Mouse (Mus musculus): ENCODE results near the gene Hyal3. TPM values are rescaled to one million over a fixed set of nuclear protein-coding genes. Genes with fewer than 3 reads are reported as not detected.

The Hyal3 gene
- total and polyA plus RNA-seq, 2 experiments from 2014 or later, result 1.9 to 4.9 TPM

DNA sequence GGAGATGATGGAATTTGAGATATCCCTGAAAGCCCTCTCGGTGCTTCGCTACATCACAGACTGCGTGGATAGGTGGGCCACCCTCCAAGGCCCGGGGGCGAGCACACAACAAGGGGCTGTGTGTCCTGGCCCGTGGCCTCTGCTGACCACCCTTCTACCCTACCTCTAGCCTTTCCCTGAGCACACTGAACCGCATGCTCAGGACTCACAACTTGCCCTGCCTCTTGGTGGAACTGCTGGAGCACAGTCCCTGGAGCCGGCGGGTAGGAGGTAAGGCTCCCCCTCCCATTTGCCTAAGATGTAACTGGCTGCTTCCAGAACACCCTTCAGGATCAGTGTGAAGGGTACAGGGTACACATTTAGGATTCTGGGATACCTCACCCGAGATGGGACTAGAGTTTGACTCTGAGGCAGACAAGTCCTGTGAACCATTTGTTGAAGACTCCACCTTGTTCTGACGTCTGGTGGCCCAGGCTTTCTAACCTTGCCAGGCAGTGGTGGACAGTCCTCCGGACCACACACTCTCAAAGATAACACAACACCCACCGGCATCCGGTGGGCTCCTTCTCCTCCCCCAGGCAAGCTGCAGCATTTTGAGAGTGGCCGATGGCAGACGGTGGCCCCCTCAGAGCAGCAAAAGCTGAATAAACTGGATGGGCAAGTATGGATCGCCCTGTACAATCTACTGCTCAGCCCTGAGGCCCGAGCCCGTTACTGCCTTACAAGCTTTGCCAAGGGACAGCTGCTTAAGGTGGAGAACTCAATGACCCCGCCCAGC, 31.1 kb upstream of the Hyal3 start:
- peaks cover 30% of the 10 kb centered on the region for H3K4me1 ChIP-seq (ENCODE audit: insufficient read depth, low read length)
- 0 out of 2 replicates have a peak, but pooled peaks cover 7% of the 10 kb centered on the region for H3K27me3 ChIP-seq (ENCODE audit: insufficient read depth, low read length)
- H3K4me3 ChIP-seq (ENCODE audit: low read length), result no peak overlapping the region
- no peak overlapping the region for H3K27ac ChIP-seq
- DNase-seq (ENCODE audit: low spot score), result no peak
- no peaks in the 10 kb centered on the region; the same call in 1 of the 2 replicates for H3K36me3 ChIP-seq (ENCODE audit: insufficient read depth, low read length)
- WGBS, result 85% methylated on average over 20 of the region's 20 CpGs
- H3K9ac ChIP-seq (replicated peaks; ENCODE audit: low read length), result no peak overlapping the region
- no peaks in the 10 kb centered on the region for H3K9me3 ChIP-seq (ENCODE audit: low read length)
- ATAC-seq, result no peak
- H3K4me2 ChIP-seq (ENCODE audit: low read depth, low read length), result no peak overlapping the region
- TF ChIP-seq CTCF (IDR thresholded peaks at IDR 0.05; ENCODE audit: low read depth), result no peak

DNA sequence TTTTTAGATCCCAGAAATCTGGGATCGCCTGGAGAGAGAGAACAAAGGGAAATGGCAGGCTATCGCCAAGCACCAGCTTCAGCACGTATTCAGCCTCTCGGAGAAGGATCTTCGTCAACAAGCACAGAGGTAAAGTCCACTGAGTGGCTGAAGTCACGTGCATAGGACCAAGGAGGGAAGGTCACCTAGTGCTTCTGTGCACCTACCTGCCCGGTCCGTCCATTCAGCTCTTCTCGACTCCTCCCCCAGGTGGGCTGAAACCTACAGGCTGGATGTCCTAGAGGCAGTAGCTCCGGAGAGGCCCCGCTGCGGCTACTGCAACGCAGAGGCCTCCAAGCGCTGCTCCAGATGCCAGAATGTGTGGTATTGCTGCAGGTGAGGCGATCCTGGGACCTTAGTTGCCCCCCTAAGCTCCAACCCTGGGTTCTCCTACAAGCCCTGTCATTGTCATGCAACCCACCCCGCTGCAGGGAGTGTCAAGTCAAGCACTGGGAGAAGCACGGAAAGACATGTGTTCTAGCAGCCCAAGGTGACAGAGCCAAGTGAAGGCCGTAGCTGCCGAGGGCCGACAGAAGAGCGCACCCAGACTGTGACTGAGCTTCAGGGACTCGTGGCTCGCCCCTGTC, 30.0 kb upstream of the Hyal3 start:
- TF ChIP-seq CTCF (IDR thresholded peaks at IDR 0.05; ENCODE audit: low read depth), result no peak
- Histone ChIP-seq H3K27me3 (ENCODE audit: insufficient read depth, low read length) (0 out of 2 replicates have a peak, but pooled peaks cover 7% of the 10 kb centered on the region), H3K9me3 (ENCODE audit: low read length) (no peaks in the 10 kb centered on the region), H3K4me2 (ENCODE audit: low read depth, low read length) (peak overlapping the region; percentile 58), H3K4me1 (ENCODE audit: insufficient read depth, low read length) (peaks cover 31% of the 10 kb centered on the region), H3K9ac (replicated peaks; ENCODE audit: low read length) (no peak overlapping the region), H3K27ac (no peak overlapping the region), H3K4me3 (ENCODE audit: low read length) (0 out of 2 replicates have a peak overlapping the region, but pooled peaks have one; percentile 29), H3K36me3 (ENCODE audit: insufficient read depth, low read length) (no peaks in the 10 kb centered on the region)
- ATAC-seq, result no peak
- WGBS, result 42% methylated on average over 22 of the region's 23 CpGs
- no peak for DNase-seq (ENCODE audit: low spot score)

DNA sequence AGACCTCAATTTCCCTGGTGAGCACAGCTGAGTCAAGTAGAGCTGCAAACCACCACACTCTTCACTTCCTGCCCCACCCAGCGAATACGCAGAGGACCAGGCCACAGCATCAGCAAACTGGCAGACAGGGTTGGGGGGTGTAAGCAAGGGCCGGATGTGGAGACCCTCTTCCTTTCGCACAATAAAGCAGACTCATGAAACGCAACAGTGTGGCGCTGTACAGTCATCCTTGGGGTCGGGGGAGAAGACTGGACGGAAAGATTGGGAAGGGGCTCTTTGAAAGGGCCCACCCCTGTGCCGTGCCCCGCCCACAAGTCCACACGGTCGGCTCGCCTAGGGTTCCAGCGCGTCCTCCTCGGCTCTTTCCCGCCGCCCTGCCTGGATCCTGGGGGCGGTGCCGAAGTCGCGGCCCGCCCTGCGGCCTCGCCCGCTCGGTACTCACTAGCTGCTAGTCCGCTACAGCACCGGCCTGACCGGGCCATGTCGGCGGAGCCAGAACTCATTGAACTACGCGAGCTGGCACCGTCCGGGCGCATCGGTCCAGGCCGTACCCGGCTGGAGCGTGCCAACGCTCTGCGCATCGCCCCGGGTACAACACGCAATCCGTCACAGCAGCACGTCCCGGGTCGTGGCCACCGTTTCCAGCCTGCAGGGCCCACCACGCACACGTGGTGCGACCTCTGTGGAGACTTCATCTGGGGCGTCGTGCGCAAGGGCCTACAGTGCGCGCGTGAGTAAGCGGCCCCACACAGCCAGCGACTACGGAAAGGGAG, 29.3 kb upstream of the Hyal3 start, which contains the start of gene Rassf1:
TSS of gene Rassf1 (plus strand) at position 439 of the 773 bp plus-strand sequence.
- no peaks in the 10 kb centered on the region for H3K36me3 ChIP-seq (ENCODE audit: insufficient read depth, low read length)
- peak within 1 kb of the TSS; percentile 23; the same call in 1 of the 2 replicates for H3K27ac ChIP-seq
- no peaks in the 10 kb centered on the region for H3K9me3 ChIP-seq (ENCODE audit: low read length)
- DNase-seq (ENCODE audit: low spot score) (peak; percentile 39), ATAC-seq (no peak)
- H3K4me1 ChIP-seq (ENCODE audit: insufficient read depth, low read length), result peaks cover 38% of the 10 kb centered on the region
- 5% methylated on average over 63 of the region's 63 CpGs for WGBS
- peak within 1 kb of the TSS; percentile 58 for H3K4me2 ChIP-seq (ENCODE audit: low read depth, low read length)
- H3K27me3 ChIP-seq (ENCODE audit: insufficient read depth, low read length), result 0 out of 2 replicates have a peak, but pooled peaks cover 7% of the 10 kb centered on the region
- peak within 1 kb of the TSS; percentile 31 for H3K9ac ChIP-seq (replicated peaks; ENCODE audit: low read length)
- TF ChIP-seq CTCF (IDR thresholded peaks at IDR 0.05; ENCODE audit: low read depth), result no peak; the same call in 1 of the 2 replicates
- peak within 1 kb of the TSS; percentile 29 for H3K4me3 ChIP-seq (ENCODE audit: low read length)

DNA sequence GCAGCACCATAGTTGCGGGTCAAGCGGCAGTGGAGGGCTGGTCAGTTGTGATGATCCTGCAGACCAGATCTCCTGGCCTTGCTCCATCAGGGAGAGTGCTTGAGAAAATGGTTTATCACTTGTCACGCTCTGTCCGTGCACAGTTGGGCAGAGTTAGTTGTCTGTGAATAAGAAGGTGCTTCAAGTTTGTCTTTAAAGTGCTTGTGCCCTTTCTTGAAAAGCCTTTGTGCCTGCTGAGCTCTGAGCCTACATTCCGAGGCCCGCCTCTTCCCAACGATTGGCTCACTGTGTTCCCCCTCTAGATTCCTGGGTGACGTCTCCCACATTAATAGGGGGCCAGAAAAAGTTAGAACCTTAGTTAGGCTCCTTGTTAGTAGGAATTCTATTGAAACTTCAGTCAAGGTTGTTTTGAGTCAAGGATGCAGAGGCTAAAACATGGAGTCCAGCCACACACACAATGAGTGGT, 28.7 kb upstream of the Hyal3 start:
- 19% methylated on average over 8 of the region's 8 CpGs for WGBS
- DNase-seq (ENCODE audit: low spot score) (no peak), ATAC-seq (no peak)
- Histone ChIP-seq H3K9ac (replicated peaks; ENCODE audit: low read length) (peak overlapping the region; percentile 31), H3K27me3 (ENCODE audit: insufficient read depth, low read length) (0 out of 2 replicates have a peak, but pooled peaks cover 7% of the 10 kb centered on the region), H3K4me2 (ENCODE audit: low read depth, low read length) (peak overlapping the region; percentile 58), H3K36me3 (ENCODE audit: insufficient read depth, low read length) (peaks cover under 1% of the 10 kb centered on the region; the same call in 1 of the 2 replicates), H3K27ac (peak overlapping the region; percentile 23; the same call in 1 of the 2 replicates), H3K4me1 (ENCODE audit: insufficient read depth, low read length) (peaks cover 40% of the 10 kb centered on the region), H3K4me3 (ENCODE audit: low read length) (peak overlapping the region; percentile 29), H3K9me3 (ENCODE audit: low read length) (no peaks in the 10 kb centered on the region)
- TF ChIP-seq CTCF (IDR thresholded peaks at IDR 0.05; ENCODE audit: low read depth), result no peak

DNA sequence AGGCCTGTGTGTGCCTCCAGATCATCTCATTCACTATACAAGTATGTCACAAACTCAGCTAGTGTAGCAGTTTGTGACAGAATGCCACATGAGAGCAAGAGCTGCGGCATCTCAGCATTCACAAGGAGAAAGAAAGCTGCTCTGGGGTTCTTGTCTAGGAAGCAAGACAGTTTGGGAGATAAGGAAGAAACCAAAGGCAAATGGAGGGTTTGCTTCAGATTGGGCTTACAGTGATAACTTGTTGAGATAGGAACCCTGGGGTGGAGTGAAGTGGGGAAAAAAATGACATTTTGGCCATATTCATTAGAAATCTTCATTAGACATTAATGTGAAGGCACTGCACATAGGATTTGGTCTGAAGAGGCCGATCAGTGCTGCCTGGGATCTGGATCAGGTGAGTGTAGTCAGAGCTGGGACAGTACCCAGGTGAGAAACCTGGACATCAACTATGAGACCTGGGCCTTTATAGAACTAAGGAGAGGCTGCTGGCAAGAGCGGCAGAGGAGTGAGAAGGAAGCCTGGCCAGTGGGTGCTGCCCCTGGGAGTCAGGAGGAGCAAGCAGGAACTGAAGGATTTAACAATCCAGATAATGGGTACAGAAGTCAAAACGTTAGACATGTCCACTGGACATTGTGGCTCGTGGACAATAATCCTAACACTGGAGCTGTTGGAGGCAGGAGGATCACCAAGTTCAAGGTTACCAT, 27.8 kb upstream of the Hyal3 start:
- Histone ChIP-seq H3K4me1 (ENCODE audit: insufficient read depth, low read length) (peaks cover 31% of the 10 kb centered on the region), H3K9me3 (ENCODE audit: low read length) (no peaks in the 10 kb centered on the region), H3K36me3 (ENCODE audit: insufficient read depth, low read length) (peaks cover 9% of the 10 kb centered on the region), H3K27me3 (ENCODE audit: insufficient read depth, low read length) (0 out of 2 replicates have a peak, but pooled peaks cover 7% of the 10 kb centered on the region), H3K27ac (no peak overlapping the region), H3K9ac (replicated peaks; ENCODE audit: low read length) (no peak overlapping the region), H3K4me2 (ENCODE audit: low read depth, low read length) (no peak overlapping the region; the same call in 1 of the 2 replicates), H3K4me3 (ENCODE audit: low read length) (no peak overlapping the region)
- DNase-seq (ENCODE audit: low spot score) (no peak), ATAC-seq (no peak)
- 86% methylated on average over 5 of the region's 5 CpGs for WGBS
- no peak for TF ChIP-seq CTCF (IDR thresholded peaks at IDR 0.05; ENCODE audit: low read depth)

Data from hindbrain, postnatal 0 days (tissue).